Mouse (Mus musculus): ENCODE measurements around the gene Cnmd.

Gene Cnmd

GRCm38 (mm10) chr14:79645378-79645777 is 16.6 kb downstream of the Cnmd start:
- DNase-seq (ENCODE audit: low read depth): no peak

GRCm38 (mm10) chr14:79642063-79642462 is 19.9 kb downstream of the Cnmd start:
- no peak for DNase-seq (ENCODE audit: low read depth)

GRCm38 (mm10) chr14:79636814-79637213 is 25.2 kb downstream of the Cnmd start:
- DNase-seq (ENCODE audit: low read depth): no peak

DNA sequence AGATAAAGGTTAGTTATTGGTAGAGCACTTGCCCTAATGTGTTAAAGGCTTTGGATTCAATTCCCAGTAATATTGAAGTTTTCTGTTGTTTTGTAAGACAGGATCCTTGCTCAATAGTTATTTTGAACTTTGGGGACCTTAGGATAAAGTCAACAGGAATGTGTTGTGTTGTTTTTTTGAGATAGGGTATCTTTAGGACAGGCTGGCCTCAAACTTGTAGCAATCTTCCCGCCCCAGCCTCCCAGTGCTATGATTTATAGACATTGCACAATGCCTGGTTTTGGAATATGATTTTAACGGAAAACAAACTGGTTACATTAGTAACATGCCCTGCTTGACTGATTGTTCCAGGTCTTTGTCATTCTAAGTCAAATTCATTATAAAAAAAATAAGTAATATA is 28.8 kb downstream of the Cnmd start:
- DNase-seq (ENCODE audit: low read depth): no peak

- DNase-seq (ENCODE audit: low read depth): no peak
Measured at GRCm38 (mm10) chr14:79632330-79632729, 29.6 kb downstream of the Cnmd start.

DNA sequence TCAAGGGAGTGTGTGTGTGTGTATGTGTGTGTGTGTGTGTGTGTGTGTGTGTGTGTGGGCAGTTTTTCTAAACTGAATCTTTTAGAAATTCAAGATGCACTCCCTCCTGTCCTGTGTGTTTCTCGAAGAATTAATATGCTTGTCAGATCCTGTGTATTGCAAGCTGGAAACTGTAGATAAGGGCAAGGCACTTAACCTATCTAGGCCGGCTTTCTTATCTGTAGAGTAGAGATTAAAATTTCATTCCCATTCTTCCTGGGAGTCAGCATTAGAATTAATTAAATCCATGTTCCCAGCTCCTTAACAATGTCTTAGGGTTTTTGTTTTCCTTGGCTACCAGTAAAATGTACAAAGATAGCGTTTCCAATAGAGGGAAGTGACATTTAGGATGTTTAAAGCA is 40.8 kb downstream of the Cnmd start:
- DNase-seq (ENCODE audit: low read depth): no peak

DNA sequence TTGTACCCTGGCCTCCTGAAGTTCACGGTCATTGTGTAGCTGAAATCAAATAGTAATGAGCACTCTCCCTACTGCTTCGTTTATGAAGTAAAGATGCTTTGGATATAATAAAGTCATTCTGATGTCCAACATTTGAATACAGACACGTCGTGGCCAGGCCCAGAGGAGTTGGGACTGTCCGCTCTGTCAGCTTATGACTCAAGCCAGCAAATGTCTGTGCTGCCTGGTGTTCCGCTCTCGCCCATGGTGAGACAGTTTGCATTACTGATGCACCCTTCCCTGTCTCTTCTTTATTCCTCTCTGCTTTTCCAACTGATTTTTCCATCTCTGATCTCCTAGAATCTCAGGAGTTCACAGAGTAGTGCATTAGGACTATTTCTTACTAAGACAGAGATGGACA is 42.2 kb downstream of the Cnmd start:
- DNase-seq (ENCODE audit: low read depth): no peak

- DNase-seq (ENCODE audit: low read depth): no peak
Measured at GRCm38 (mm10) chr14:79617121-79617828, 44.7 kb downstream of the Cnmd start.

- DNase-seq (ENCODE audit: low read depth): no peak
Measured at GRCm38 (mm10) chr14:79608286-79608685, 53.7 kb downstream of the Cnmd start.

DNA sequence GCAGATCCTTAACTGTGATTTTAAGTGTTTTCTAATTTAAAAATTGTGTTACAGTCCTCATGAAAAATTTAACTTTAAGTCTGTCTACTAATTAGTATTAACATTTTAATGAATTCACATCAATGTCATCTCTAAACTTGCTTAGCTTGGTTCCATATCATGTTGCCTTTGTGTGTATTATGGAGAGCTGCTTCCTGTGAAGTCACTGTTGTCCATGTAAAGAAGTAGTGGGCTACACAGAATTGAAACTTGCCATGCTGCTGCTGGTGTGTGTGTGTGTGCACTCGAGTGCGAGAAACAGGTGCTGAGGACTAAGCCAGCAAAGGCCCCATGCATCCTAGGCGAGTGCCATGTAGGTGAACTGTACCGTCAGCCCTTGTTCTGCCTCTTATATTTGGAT is 54.6 kb downstream of the Cnmd start:
- DNase-seq (ENCODE audit: low read depth): no peak

- DNase-seq (ENCODE audit: low read depth): no peak
Measured at GRCm38 (mm10) chr14:79606867-79607266, 55.1 kb downstream of the Cnmd start.

DNA sequence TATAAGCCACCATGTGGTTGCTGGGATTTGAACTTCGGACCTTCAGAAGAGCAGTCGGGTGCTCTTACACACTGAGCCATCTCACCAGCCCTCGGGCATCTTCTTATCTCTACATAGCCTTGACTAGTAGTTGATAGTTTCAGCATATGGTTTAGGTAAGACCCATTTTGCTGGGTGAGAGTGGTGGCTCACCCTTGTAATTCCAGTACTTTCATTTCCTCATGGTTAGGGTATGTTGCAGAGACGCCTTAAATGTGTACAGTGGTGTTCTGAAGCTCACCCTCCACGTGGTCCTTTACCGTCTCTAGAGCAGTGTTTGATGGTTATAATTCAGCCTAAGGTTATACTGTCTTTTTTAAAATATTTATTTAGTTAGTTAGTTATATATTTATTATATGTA is 55.6 kb downstream of the Cnmd start:
- no peak for DNase-seq (ENCODE audit: low read depth)

GRCm38 (mm10) chr14:79605881-79606280 is 56.1 kb downstream of the Cnmd start:
- DNase-seq (ENCODE audit: low read depth): no peak

DNA sequence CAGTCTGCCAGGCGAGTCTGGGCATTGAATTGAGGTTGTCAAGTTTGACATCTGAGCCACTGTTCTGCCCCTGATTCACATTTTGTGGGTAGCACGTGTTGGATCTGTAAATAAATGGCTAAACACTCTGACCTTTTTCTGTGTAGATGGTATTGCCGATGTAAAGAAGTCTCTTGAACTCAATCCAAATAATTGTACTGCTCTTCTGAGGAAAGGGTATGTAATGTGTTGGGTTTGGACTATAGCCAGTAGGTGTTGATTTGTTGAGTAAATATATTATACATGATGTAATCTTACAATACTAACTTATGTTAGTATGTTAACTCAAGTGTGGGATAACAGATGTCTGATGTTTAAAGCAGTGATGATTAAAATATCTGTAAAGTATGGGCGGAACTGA is 65.4 kb downstream of the Cnmd start:
- DNase-seq (ENCODE audit: low read depth): no peak

DNA sequence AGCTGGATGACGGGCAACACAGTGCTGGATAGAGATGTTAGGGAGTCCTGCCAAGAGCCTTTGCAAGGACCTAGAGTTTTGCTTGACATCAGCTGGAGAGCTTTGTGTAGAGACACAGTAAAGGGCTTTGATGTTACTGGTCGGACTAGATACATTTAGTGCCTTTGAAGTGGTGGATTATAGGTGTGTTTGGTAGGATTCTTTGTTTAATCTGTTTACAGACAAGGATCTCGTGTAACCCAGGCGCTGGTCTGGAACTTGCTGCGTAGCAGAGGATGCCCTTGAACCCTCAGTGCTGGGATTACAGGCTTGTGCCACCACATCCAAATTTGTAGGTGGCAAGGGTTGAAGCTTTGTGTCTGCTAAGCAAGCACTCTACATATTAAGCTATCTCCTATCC is 67.9 kb downstream of the Cnmd start:
- DNase-seq (ENCODE audit: low read depth): peak; percentile 36

- peak; percentile 60 for DNase-seq (ENCODE audit: low read depth)
Measured at GRCm38 (mm10) chr14:79591611-79592010, 70.4 kb downstream of the Cnmd start.

DNA sequence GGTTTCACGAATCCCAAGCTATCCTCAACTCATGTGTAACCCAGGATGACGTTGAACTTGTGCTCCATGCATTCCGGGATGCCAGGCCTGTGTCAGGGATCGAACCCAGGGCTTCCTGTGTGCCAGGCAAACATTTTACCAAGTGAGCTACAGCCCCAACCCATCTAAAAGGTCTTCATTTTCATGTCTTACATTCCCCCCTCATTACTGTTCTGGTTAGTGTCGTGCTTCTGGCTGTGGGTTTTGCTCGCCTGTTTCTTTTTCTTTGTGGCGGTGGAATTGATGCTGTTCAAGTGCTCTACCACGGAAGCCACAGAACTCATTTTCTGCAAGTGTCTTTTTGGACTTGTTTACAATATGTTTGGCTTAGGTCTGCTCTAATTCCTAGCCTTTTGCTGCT is 71.1 kb downstream of the Cnmd start:
- DNase-seq (ENCODE audit: low read depth): peak; percentile 76

DNA sequence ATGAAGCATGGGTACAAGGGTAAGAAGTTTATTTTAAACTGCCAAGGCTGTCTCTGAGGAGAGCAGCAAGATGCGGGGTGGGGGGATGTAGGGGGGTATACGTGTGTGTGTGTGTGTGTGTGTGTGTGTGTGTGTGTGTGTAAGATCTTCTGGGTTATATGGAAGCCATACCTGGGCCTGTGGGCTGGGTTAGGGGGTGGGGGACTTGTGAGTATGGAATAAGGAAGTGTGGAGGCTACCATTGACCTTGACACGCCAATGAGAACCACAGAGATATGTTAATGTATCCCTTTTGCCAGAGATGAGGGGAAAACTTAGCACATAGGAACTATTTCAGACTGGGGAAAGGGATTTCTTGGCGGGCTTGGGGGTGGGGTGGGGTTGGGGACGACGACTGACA is 72.6 kb downstream of the Cnmd start:
- no peak for DNase-seq (ENCODE audit: low read depth)

DNA sequence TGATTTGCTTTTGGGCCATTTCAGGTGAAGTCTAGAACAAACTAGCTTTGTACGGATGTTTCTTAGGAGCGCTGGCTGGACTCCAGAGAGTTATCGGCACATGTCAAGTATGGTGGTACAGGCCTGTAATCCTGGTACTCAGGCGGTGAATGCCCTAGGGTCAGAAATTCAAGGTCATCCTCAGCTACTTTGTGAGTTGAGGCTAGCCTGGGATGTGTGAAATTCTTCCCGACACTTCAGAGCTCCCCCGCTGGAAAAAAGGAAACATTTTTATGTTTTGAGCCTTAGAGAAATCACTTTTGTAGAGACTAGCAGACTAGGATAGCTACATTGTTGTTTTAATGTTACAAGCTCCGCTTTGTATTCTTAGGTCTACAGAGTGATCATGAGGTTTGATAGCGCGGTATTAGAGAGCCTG is 73.4 kb downstream of the Cnmd start:
- DNase-seq (ENCODE audit: low read depth): no peak

- no peak for DNase-seq (ENCODE audit: low read depth)
Measured at GRCm38 (mm10) chr14:79587852-79588229, 74.1 kb downstream of the Cnmd start.

Data from naive thymus-derived CD4-positive, alpha-beta T cell, adult 2 months (primary cell).